Mouse (Mus musculus) lung, postnatal 0 days (tissue): ENCODE measurements around the gene Rap1gap2.

ENCODE experiments used
- CTCF ChIP-seq: IDR thresholded peaks from 2 replicates; pipeline ENCODE4 v1.5.1; 2016; ENCODE audit warnings: antibody characterized with exemption, mild to moderate bottlenecking
- EP300 ChIP-seq: IDR thresholded peaks from 2 replicates; pipeline ENCODE4 v1.6.1; 2016; ENCODE audit warnings: antibody characterized with exemption, mild to moderate bottlenecking, control low read depth

- TF ChIP-seq CTCF (no peak), EP300 (no peak)
Observed at GRCm38 (mm10) chr11:74408587-74409446, 201.9 kb downstream of the Rap1gap2 start.
